Mouse (Mus musculus) urinary bladder, adult 2 months (tissue): ENCODE results near the gene E130311K13Rik. TPM values are rescaled to one million over a fixed set of nuclear protein-coding genes. Genes with fewer than 3 reads are reported as not detected.
A peak's percentile ranks its signal among the peaks of the same experiment; 100 is the strongest.

ENCODE experiments used
- DNase-seq: peaks from one replicate; pipeline ENCODE4 v3.0.0; 2022; ENCODE audit warnings: low spot score
- polyA plus RNA-seq: library from polyadenylated mRNA; depleted of rRNA; stranded (reverse); fragments of >200 nt; gene quantifications from 2 replicates; pipeline ENCODE4 v1.2.3, GENCODE M21; 2012; rRNA removed

E130311K13Rik gene
- polyA plus RNA-seq, result 7.7 and 7.9 TPM in 2 replicates

DNA sequence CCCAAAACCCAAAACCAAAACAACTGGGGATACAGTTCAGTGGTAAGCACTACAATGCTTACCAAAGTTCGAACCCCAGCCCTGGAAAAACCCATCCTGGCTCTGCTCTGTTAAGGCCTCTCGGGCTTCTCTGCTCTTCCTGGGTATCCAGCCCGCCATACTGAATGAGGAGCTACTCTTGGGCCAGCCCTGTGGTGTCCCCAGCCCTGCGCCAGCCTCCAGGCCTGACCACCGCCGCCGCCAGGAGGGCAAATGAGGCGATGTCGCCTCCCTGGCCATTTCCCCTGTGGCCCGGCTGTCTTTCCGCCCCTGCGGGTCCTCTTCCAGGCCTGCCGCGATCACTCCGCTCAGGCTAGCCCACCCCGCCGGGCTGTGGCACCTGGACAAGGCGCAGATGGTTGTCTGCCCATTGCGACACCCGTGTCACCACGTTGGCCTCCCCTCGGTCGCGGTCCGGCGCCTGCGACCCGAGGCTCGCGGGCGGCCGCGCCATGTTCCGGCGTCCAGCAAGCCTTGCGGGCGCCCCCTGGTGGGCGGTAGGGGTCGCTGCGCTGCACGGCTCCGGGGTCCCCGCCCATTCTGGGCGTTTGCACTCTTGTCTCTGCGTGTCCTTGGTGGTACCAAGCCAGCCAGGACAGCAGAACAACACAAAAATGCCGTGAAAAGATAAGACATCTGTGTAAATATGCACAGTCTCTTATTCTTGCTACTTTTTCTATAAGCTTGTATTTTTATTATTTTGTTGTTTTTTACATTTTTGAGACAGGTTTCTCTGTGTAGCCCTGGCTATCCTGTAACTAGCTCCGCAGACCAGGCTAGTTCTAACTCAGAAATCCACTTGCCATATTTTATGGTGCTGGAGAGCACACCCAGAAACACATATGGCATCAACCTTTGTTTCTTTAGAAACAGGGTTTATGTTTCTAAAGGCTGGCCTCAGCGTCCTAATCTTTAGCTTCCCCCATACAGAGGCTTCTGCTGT, at the start of gene E130311K13Rik:
TSS of gene E130311K13Rik (minus strand) at position 595 of the 982 bp plus-strand sequence.
- peak; percentile 92 for DNase-seq

DNA sequence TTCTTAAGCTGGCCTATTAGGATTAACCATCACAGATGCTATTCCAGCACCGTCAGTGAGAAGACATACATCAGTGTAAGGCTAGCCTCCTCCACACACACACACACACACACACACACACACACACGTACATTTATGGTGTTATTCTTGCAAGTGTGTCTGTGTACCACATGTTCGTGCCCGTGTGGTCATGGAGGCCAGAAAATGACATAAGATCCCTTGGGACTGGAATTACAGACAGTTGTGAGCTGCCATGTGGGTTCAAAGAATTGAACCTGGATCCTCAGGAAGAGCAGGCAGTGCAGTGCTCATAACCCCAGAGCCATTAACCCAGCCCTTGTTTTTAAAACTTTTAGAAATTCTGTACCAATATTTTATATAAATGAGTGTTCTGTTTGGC, 48.6 kb upstream of the E130311K13Rik start:
- DNase-seq, result no peak

DNA sequence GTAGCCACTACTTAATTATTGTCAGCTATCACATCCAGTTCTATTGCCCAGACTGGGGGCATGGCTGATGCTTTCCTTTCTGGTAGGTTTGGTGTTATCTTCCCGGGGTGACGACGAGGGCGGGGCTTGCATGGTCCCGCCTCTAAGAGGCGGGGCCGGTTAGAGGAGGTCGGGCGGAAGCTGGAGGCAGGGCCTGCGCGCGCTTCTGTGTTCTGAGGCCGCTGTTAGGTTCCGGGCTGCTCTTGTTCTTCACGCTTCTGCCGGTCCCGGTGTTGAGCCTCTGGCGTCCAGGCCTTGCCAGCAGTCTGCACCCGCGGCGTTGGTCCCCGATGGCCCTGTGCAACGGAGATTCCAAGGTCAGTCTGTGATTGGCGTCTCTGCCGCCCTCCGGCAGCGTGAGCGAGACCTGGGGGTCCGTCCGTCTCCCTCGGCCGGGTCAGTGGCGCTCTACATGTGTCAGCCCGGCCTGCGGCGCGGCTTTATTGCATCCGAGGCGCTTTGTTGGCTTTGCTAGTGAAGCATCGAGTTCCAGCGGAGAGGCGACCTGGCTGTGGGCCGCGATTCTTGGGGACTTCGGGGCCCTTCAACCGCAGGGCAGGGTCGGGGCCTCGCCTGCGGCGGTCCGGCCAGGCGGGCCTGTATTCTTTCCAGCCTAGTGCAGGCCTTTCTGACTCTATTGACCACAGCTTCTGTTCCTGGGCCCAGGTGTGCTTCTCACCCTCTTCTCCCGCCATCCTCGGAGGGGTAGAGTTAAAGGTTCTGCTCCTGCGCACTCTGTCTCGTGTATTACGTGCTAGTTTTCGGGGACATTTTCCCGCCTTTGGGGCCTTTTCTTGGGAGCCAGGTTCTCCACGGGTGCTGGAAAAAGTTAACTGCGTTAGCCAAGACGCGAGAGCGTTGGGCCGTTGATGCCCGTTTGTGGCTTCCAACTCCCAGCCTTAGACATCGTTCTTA, 47.0 kb upstream of the E130311K13Rik start, which contains the start of gene Gmps:
TSS of gene Gmps (plus strand) at position 152 of the 954 bp plus-strand sequence.
- DNase-seq, result peak; percentile 76

DNA sequence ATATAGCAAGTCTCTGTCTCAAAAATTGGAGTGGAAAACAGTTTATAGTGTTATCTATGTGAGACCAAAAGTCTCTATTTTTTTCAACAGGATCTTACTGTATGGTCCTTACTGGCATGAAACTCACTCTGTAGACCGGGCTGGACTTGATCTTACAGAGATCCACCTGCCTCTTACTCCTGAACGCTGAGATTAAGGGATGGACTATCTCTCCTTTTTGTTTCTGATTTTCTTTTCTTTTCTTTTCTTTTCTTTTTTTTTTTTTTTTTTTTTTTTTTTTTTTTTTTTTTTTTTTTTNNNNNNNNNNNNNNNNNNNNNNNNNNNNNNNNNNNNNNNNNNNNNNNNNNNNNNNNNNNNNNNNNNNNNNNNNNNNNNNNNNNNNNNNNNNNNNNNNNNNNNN, 36.7 kb upstream of the E130311K13Rik start:
- no peak for DNase-seq

DNA sequence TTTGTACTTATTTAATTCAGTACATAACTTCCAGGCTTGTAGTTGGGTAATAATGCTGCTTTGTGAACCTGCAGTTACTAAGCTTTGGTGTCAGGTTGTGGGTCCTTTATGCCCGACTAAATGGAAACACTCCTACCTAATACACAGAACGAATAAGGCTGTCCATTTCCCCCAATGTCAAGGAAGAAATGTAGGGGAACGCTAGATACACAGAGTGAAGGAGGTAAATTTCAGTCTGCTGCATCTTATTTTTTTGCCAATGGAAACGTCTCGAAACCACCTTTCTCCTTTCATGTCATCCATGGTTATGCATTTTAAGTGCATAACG, 35.6 kb upstream of the E130311K13Rik start:
- DNase-seq, result no peak

DNA sequence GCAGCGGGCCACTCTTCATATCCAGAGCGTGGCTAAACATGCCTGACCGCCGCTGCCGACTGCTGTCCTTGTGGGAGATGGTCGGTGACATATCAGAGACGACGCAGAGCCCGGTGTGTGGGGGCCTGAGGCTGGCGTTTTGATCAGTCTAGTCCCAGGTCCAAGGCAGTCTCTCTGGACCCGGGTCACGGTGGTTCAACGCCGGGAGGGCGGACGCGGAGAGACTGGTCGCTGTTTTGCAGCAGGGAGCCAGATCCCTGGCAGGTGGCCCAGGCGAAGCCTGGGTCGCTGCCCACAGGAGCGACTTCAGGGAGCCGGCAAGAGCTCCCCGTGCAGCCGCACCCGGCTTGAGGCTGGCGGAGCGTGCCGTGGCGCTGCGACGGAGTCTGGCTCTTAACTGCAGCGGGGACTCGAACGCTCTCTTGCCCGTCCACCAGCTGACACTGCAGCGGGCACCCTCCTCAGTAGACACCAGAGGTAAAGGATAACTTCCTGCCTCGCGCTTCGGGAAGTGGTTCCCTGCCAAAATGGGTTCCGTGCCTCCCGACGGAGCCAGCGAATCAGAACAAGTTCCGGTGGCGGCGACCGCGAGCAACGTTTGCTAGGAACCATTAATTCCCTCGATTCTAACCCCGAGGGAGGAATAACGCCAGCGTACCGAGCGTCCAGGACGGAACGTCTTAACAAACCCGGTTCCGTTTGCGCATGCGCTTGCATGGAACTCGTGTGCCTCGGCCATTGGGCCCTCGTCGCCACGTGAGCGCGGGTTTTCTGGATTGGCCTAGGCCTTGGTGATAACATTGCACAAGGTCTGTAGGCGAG, 35.0 kb upstream of the E130311K13Rik start, which contains the start of gene Slc33a1:
TSS of gene Slc33a1 (minus strand) at position 669 of the 822 bp plus-strand sequence.
- DNase-seq, result peak; percentile 94

DNA sequence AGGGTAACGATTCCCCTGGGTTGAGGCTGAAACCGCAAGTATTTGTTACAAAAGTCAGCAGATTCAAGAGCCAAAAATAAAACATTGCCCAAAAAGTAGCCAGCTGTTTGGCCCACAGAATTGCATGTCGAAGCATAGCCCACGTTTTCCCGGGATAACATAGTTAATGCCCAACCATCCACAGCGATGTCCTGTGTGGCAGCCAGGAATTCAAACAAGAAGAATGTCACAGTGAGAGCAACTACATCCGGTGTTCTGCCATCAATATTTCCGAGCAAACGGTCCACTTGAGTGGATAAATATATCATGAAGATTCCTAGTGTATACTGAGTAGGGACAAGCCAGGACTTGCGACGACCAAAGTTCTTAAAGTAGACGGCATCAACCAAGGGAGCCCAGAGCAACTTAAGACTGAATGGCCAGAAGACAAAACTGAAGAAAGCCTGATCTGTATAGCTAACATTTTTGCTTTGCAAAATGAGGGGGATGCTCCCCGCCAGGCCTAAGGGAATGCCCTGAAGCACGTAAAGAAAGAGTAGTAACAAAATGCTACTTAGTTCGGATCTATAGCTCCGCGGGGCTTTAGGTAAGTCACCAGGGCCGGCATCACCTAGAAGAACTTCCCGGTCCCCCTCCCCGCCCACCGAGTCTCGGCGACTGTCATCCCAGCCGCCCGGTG, 34.3 kb upstream of the E130311K13Rik start:
- no peak for DNase-seq

DNA sequence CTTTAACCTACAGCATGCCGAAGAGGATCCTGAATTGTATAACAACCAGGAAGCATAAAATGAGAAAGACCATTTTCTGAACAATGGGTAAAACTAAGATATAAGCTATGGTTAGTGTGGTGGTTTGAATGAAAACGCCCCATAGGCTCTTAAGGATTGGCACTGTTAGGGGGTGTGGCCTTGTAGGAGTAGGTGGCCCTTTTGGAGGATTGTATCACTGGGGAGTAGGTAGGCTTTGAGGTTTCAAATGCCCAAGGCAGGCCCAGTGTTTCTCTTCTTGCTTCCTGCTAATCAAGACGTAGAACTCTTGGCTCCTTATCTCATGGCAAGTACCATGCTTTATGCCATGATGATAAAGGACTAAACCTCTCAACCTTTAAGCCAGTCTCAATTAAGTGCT, 20.6 kb upstream of the E130311K13Rik start:
- no peak for DNase-seq

DNA sequence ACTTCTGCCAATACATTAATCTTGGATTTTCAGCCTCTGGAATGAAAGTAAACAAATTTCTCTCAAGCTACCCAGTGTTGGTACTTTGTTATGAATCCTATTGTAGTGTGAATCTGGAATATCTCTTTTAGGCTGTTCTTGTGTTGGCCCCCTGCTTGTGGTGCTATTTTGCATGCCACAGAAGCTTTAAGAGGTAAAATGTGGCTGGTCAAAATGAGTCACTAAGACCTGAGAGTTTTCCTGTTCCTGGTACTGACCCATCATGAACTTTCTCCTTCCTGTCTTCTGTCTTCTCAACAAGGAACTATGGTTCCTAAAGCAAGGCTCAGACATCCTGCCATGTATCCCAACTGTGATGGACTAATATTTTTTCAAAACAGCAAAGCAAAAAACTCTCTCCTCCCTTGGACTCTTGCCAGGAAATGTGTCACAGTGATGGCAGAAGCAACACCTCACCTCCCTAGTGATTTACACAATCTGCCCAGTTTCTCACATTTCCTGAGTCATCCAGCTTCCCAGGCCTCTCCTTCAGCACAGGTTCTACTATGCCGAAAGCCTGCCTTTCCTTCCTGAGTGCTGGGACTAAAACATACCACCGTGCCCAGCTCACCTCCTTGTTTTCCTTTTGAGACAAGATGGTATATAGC, 12.1 kb upstream of the E130311K13Rik start:
- DNase-seq, result no peak

DNA sequence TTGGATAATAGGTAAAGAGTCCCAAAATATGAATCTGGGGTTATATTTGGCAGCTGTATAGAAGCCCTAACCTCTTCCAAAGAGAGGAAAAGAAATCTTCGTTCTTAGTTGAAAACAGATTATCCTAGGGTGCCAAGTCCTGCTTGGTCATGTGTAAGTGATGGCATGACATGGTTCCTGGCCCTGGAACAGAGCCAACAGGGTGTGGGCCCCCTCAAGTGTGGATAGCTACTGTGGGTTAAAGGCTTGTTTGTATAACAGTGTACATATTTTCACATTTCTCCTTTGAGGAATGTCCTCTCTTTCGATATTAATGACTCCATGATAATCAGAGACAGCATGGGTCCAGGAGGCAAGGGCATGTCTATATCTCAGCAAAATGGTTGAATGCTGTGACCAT, 9.7 kb upstream of the E130311K13Rik start:
- DNase-seq, result no peak

DNA sequence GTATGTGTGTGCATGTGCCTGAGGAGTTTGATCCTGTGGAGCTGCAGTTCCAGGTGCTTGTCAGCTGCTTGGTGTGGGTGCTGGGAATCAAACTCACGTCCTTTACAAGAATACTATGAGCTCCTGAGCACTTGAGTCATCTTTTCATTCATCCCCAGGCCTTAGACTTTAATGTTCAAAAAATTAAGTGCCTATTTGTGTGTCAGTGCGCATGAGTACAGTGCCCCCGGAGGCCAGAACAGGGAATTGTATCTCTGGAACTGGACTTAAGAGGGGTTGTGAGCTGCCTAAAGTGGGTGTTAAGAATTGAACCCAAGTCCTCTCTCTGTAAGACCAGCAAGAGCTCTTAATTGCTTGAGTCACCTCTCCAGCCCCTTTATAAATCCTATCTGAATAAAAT, 9.6 kb downstream of the E130311K13Rik start:
- no peak for DNase-seq

DNA sequence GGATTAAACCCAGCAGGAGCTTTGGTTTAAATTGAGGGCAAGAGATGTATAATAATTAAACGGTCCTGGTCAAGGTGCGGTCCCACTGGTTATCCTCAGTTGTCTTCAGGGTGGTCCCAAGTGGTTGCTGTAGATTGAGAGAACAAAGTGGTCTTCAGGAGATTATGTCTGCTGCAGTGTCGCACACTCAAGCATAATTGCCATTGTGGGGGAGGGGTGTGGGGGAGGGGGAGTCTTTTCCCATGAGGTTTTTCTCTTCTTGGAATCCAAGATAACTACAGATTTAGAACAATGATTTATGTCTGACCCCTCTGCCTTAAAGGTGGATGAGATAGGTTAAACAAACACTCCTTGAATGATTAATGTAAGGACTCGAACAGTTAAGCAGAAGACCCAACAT, 19.0 kb downstream of the E130311K13Rik start:
- no peak for DNase-seq

DNA sequence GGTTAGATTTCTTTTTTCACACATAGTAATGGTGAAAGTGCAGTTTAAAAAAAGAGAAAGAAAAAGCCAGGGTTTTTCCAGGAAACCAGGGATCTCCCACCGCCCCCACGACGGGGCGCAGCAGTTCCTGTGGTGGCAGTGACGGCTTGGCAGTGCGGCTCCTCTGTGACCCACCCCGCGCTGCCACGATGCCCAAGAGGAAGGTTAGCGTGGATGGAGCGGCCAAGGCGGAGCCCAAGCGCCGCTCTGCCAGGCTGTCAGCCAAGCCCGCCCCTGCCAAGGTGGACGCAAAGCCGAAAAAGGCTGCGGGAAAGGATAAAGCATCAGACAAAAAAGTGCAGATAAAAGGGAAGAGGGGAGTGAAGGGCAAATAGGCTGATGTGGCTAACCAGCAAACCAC, 24.0 kb downstream of the E130311K13Rik start:
- no peak for DNase-seq

DNA sequence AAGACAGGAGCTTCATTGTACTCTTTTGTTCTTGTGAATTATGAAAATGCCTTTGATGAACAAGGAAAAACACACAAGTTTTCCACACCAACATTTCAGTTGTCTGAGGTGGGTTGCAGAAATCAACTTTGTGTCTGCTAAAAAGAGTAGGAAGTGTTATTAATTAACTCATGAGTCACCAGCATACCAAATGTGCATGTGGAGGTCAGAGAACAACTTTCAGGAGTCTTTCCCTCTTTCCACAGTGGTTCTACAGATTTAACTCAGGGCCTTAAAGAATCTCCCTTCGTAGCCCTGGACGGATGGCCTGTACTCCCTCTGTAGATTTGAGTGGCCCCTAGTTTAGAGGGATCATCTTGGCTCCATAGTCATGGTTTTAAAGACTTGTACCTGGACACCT, 25.1 kb downstream of the E130311K13Rik start:
- no peak for DNase-seq

DNA sequence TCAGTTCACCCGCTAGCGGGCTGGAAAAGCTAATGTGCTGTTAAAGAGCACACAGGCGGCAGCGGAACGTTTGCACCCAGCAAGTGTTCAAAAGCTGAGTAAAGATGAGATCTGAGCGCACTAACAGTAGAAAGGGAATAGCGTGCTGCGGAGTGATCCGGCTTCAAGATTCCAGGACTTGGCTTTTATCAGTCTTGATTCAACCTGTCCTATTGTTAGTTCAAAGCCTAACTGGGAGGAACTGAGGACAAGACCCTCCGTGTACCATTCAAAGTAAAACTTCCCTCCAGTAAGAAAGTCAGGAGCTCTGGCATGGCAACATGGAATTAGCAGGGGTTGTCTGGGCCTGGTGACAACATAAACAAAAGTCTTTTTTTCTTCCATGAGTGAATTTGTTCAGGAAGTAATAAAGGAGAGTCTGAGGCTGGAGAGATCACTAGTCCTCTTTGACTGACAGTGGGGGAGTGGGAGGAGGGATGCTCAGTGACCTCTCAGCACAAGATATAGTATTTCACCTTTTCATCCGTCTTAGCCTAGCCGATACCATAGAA, 29.2 kb downstream of the E130311K13Rik start:
- no peak for DNase-seq

DNA sequence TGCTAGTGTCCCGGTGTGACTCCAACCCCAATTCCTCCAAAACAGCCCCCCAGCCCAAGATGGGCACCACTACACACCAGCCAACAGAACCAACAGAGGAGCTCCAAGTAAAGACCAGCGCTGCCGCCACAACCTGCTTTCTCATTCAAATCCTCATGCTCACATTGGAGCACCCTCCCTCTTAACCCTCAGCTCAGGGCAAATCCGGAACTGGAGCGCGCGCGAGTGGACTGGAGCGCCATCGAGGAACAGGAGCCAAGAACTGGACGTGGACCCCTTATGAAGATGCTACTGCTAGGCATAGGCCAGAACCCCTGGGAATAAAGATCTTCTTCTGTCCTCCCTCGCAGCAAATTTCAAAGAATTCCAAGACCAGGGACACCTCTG, 30.0 kb downstream of the E130311K13Rik start, which contains the start of gene Plch1:
TSS of gene Plch1 (minus strand) at position 164 of the 387 bp plus-strand sequence.
- peak; percentile 21 for DNase-seq

DNA sequence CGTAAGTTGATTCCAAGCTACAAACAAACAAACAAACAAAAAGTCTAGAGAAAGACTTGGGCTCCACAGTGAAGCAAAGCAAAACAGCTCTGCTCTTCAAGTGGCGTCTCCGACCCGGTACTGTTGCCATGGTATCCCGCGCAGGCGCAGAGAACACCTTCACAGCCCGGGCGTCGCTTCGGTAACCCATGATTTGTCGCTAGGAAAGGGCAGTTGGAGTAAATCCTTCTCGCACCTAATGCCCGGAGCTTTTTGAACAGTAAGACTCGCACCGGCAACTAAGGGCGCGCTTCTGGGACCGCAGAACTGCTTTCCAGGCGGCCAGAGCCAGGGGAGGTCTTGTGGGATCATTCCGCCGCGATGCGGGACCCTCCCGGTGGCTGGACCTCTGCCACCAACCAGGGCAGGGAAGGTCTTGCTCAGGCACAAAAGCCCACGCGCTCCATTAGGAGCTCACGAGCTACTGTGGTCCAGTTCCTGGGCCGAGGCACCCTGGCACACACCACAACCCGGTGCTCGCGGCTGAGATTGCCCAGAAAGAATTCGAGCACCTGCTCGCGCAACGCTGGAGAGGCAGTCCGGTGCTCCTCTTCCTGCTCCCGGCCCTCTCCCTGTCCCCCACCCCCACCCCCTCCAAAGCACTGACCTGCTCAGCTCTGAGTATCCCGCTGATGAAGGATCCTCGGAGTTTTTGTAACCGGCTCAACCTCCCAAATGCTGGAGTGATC, 30.5 kb downstream of the E130311K13Rik start:
- peak; percentile 26 for DNase-seq

DNA sequence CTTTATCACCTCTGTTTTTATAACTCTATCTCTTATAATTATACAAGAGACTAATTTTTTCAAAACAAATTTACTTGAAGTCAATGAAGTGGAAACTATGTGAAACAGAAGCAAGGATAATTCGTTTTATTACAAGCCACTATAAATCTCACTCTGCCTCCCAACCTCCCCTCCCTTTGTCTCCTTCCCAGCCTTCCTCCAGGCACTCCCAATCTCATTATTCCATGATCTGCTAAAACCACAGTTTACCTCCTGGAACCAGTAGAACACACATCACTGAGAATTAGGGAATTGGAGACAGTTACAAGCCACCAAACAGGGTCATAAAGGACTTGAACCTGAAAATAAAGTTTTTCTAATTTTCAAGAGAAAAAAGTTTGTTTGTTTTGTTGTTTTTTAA, 32.1 kb downstream of the E130311K13Rik start:
- DNase-seq, result no peak

DNA sequence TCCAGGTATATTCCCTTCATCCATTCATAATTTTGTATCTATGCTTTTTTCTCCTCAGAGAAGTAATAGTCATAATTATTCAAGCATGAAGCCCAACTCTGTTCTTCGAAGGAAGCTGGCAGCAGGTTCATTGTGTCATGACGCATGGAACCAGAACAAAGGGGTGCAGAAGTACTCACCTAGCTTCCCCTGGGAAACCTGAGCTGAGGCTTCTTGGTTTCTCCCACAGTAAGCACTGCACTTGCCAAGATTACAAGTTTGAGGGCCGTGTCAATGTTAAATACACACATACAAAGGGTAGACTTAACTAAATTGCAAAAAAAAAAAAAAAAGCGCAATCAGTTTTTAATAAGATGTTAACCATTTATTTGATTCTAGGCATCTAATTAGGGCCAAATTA, 33.0 kb downstream of the E130311K13Rik start:
- DNase-seq, result no peak
